Mouse (Mus musculus) telencephalon, adult 2 months (tissue): ENCODE measurements around the gene Vsir.

Experiments
- DNase-seq: peaks from one replicate; pipeline ENCODE4 v3.0.0-alpha.2; 2011; ENCODE audit warnings: low read depth, low spot score

Gene Vsir

DNA sequence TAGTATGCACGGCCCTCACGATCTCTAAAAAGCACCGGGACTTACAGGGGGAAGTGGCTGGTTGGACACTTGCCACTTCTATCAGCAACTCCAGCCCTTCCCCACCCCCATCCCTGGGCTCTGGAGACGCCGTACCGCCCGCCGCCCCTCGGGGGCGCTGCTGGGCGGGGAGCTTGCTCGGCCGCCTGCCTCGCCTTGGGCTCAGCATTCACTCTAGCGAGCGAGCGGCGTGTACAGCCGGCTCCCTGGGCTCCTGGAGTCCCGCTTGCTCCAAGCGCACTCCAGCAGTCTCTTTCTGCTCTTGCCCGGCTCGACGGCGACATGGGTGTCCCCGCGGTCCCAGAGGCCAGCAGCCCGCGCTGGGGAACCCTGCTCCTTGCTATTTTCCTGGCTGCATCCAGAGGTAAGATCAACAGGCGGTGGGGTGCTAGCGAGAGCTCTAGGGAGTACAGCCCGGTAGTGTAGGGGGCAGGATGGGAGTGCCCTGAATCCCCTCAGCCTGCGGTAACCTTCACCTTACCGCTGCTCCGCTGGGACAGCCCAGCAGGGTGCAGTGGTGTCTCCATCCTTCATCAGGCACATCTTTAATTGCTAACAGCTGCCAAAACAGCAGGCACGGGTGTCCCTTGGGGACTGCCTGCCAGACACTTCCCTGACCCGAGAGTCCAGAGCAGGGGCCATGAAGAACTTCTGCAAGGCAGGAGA, at the start of gene Vsir:
Gene Vsir (plus strand): TSS at position 151 of the 705 bp plus-strand sequence.
- no peak for DNase-seq

- no peak for DNase-seq
Measured at GRCm38 (mm10) chr10:60299636-60300035, 47.0 kb upstream of the Vsir start.

DNA sequence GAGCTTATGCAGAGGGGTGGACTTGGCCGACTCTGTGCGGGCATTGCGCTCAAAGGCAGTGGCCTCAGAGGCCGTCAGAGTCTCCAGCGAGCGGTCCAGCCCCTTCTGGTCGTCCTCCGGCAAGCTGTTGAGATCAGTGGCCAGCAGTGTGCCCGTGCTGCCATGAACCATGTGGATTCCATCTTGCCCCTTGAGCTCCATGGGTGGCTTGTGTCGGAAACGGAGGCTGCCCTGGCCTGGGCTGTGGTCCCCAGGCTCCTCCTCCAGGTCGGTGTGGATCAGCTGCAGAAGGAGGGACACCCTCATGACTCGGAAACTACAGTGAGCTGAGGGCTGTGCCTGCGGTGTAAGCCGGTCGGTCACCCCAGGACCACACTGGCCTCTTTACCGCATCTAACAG, 43.2 kb upstream of the Vsir start:
- no peak for DNase-seq

DNA sequence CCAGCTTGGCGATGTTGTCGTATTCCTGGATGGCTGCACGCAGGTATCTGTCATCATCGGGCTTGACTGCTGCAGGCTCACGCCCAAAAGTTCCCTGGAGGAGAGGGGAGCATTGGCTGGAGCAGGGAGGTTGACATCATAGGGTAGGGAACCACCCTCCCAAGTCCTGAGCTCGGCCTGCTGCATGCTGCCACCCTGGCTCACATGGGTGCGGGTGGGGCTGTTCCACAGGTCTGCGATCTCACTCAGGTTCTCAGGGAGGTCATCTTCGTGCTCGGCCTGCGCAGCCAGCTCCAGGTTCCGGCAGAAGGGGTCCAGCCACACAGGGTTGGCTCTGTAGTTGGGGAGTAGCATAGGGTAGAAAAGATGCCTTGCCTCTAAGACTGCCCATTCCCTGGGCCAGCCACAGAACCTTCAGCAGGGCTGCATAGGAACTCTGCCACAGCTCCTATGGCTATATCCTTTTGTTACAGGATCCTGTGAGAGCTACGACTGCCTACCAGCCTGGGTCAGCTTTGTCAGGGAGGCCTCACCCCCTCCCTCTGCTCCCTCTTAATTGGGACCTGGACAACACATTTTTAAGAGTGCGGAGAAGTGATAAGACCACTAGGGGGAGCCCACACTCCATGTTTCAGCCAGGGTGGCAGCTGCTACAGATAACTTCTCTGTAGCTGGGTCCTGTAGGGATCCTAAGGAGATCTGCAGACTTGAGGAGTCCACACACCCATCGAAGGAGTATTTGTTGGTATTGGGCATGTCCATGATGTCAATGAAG, 41.6 kb upstream of the Vsir start:
- DNase-seq = no peak

- no peak for DNase-seq
Measured at GRCm38 (mm10) chr10:60310629-60311028, 36.0 kb upstream of the Vsir start.

GRCm38 (mm10) chr10:60313606-60314005, 33.0 kb upstream of the Vsir start:
- DNase-seq = no peak

DNA sequence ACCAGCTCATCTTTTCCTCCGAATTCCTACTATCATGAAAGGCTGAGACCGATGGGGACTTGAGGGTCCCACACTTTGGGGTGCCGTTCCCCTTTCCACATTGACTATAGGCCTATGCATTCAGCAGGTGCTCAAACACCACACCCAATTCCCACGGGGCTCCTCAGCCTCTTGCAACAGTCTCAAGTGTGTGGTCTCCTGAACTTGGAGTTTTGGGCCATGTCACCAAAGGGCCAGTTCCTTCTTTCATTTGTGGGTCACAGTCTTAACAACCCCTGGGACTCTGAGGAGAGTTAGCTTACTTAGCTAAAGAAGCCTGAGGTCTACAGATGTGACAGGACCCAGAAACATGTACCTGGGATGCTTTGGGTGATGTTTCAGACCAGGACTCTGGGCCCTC, 30.5 kb upstream of the Vsir start:
- no peak for DNase-seq

DNA sequence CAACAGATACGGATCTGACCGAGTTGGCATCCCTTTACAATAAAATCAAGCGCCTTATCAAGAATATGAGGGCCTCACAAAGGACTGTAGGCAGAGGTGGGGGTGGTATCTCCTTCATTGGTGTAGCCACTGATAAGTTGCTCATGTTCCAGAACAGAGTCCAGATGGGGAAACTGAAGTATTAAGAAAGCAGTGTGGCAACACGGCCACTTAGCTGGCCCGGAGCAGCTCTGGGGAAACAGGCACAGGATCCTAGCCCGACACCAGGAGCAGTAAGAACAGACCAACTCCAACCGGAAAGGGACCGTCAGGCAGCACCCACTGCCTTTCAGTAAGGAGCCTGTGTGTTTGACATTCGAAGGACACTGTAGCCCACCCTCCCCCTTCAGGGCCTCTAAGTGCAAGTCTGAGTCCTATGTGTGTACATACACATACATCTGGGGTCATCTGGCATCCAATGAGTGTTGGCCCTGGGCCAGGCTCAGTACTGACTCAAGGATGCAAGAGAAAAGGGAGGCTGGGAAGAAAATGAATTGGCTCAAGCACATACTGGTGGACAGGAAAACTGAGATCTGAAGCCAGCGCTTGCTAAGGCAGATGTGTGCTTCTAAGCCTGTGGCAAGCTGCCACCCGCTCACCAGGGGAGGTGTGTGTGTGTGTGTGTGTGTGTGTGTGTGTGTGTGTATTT, 17.5 kb upstream of the Vsir start:
- no peak for DNase-seq

DNA sequence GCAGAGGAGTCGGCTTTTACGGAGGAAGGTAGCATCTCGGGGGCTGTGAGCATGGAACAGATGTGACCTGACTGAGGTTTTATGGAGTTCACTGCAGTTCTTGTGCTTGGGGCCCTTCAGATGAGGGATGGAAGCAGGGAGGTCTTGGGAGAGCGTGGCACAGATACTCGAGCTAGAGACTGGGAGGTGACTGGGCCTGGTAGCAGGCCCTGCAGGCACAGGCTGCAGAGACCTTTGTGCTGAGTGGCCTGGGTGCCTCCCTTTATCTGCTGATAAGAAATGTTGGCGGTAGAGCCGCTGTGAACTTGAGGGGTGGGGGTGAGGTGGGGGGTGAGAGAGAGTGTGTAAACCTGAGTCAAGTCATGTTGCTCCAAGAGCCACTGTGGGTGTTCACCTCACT, 12.1 kb upstream of the Vsir start:
- DNase-seq = no peak

GRCm38 (mm10) chr10:60335021-60335420, 11.6 kb upstream of the Vsir start:
- DNase-seq = no peak

DNA sequence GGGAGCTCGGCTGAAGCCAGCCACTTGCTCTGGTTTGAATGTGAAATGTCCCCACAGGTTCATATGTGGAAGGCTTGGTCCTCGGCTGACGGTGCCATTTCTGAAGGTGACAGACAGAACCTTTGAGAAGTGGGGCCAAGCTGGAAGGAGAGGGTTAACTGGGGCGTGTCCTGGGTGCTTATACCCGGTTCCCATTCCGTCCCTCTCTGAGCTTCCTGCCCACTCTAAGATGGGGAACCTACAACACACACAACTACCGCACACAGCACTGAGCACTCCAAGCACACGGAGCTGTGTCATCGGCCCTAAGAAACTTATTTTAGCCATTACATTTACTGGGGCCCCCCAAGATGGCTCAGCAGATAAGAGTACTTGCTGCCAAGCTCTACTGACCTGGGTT, 5.1 kb upstream of the Vsir start:
- no peak for DNase-seq

- DNase-seq = peak; percentile 15
Measured at GRCm38 (mm10) chr10:60344111-60344510, 2.5 kb upstream of the Vsir start.

- DNase-seq = no peak
Measured at GRCm38 (mm10) chr10:60346056-60346455, 595 bp upstream of the Vsir start.

GRCm38 (mm10) chr10:60347768-60348610, 1.3 kb downstream of the Vsir start:
- DNase-seq = no peak

- no peak for DNase-seq
Measured at GRCm38 (mm10) chr10:60349056-60349455, 2.4 kb downstream of the Vsir start.

- DNase-seq = no peak
Measured at GRCm38 (mm10) chr10:60349644-60350043, 3.0 kb downstream of the Vsir start.

DNA sequence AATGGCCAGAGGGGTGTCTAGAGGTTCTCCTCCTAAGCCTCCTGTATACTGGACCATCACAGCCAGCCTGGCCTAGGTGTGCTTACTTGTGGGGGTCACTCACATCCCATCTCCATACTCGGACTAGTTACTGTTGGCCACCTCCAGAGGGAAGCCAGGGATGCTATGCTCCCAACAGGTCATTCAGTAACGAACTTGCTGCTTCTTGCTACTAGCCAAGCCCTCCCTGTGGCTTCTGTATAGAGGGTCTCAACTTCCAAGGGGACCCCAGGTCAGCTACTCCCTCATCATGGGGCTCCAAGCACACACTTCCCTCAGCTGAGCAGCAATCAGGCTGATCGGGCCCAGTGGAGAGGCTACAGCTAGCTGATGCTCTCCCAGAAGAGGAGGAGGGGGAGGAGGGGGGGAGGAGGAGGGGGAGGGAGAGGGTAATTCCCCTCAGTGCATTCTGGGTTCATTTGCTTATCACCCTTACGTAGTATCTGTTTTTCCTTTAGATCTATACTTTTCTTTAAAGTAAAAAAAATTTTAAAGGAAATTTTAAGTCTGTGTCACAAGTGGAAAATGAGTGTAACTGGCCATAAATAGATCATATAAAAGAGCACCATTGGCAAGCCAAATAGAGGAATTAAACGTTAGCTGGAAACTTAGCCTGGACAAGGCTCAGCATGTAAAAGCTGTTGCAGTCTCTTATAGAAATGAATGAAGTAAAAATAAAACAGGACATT, 3.6 kb downstream of the Vsir start:
- DNase-seq = no peak

DNA sequence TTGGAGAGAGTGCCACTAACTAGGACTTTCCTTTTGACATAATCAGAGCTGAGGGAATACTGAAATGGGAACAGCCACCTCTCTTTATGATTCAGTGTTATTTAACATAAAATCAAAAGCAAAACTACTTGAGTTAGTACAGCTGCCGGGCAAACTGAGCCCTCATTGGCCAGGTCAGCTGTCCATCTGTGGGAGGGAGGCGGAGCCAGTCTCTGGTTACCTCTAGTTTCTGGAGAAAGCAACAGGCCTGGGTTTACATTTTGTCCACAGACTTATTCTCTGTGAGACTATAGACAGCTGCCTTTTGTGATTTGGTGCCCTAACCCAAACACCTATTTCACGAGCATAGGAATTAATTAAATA, 4.1 kb downstream of the Vsir start:
- DNase-seq = peak; percentile 32

- no peak for DNase-seq
Measured at GRCm38 (mm10) chr10:60351248-60351647, 4.6 kb downstream of the Vsir start.

GRCm38 (mm10) chr10:60351761-60352455, 5.3 kb downstream of the Vsir start:
- no peak for DNase-seq
